Mouse (Mus musculus): ENCODE results near the gene Rnf41. TPM values are rescaled to one million over a fixed set of nuclear protein-coding genes. Genes with fewer than 3 reads are reported as not detected.

Gene Rnf41
- polyA plus RNA-seq, 1 experiment = 37.4 TPM

- no peaks in the 10 kb centered on the region for H3K4me1 ChIP-seq (ENCODE audit: control insufficient read depth, insufficient read depth, low read length)
- H3K27me3 ChIP-seq (ENCODE audit: control insufficient read depth, insufficient read depth, low read length, poor library complexity, severe bottlenecking) = no peaks in the 10 kb centered on the region
- no peak overlapping the region for H3K27ac ChIP-seq (ENCODE audit: insufficient read depth, low read length)
- H3K4me3 ChIP-seq (ENCODE audit: low read depth, low read length) = no peak overlapping the region
- TF ChIP-seq POLR2A (IDR thresholded peaks at IDR 0.05; ENCODE audit: insufficient read depth, low read length) (no peak), CTCF (IDR thresholded peaks at IDR 0.05; ENCODE audit: low read depth, low read length) (no peak), EP300 (IDR thresholded peaks at IDR 0.05; ENCODE audit: insufficient read depth, low read depth, low read length) (no peak)
- H3K36me3 ChIP-seq (ENCODE audit: control insufficient read depth, insufficient read depth, low read length, poor library complexity, severe bottlenecking) = peaks cover 22% of the 10 kb centered on the region
- H3K9ac ChIP-seq (ENCODE audit: low read depth, poor library complexity, severe bottlenecking) = no peak overlapping the region
- H3K9me3 ChIP-seq (replicated peaks; ENCODE audit: control insufficient read depth, insufficient read depth, low read length, poor library complexity, severe bottlenecking) = no peaks in the 10 kb centered on the region
Observed at GRCm38 (mm10) chr10:128422426-128422825, 11.0 kb downstream of the Rnf41 start.

GRCm38 (mm10) chr10:128424604-128425003 lies 13.1 kb downstream of the Rnf41 start:
- no peaks in the 10 kb centered on the region for H3K4me1 ChIP-seq (ENCODE audit: control insufficient read depth, insufficient read depth, low read length)
- no peak overlapping the region for H3K4me3 ChIP-seq (ENCODE audit: low read depth, low read length)
- peaks cover 23% of the 10 kb centered on the region for H3K36me3 ChIP-seq (ENCODE audit: control insufficient read depth, insufficient read depth, low read length, poor library complexity, severe bottlenecking)
- no peak overlapping the region for H3K9ac ChIP-seq (ENCODE audit: low read depth, poor library complexity, severe bottlenecking)
- no peaks in the 10 kb centered on the region for H3K9me3 ChIP-seq (replicated peaks; ENCODE audit: control insufficient read depth, insufficient read depth, low read length, poor library complexity, severe bottlenecking)
- TF ChIP-seq CTCF (IDR thresholded peaks at IDR 0.05; ENCODE audit: low read depth, low read length) (no peak), EP300 (IDR thresholded peaks at IDR 0.05; ENCODE audit: insufficient read depth, low read depth, low read length) (no peak), POLR2A (IDR thresholded peaks at IDR 0.05; ENCODE audit: insufficient read depth, low read length) (no peak)
- no peaks in the 10 kb centered on the region for H3K27me3 ChIP-seq (ENCODE audit: control insufficient read depth, insufficient read depth, low read length, poor library complexity, severe bottlenecking)
- H3K27ac ChIP-seq (ENCODE audit: insufficient read depth, low read length) = no peak overlapping the region

- no peak overlapping the region for H3K9ac ChIP-seq (ENCODE audit: low read depth, poor library complexity, severe bottlenecking)
- H3K36me3 ChIP-seq (ENCODE audit: control insufficient read depth, insufficient read depth, low read length, poor library complexity, severe bottlenecking) = peaks cover 26% of the 10 kb centered on the region
- no peaks in the 10 kb centered on the region for H3K4me1 ChIP-seq (ENCODE audit: control insufficient read depth, insufficient read depth, low read length)
- TF ChIP-seq CTCF (IDR thresholded peaks at IDR 0.05; ENCODE audit: low read depth, low read length) = no peak
- TF ChIP-seq POLR2A (IDR thresholded peaks at IDR 0.05; ENCODE audit: insufficient read depth, low read length) = no peak
- no peak for TF ChIP-seq EP300 (IDR thresholded peaks at IDR 0.05; ENCODE audit: insufficient read depth, low read depth, low read length)
- no peaks in the 10 kb centered on the region for H3K9me3 ChIP-seq (replicated peaks; ENCODE audit: control insufficient read depth, insufficient read depth, low read length, poor library complexity, severe bottlenecking)
- H3K27me3 ChIP-seq (ENCODE audit: control insufficient read depth, insufficient read depth, low read length, poor library complexity, severe bottlenecking) = no peaks in the 10 kb centered on the region
- H3K27ac ChIP-seq (ENCODE audit: insufficient read depth, low read length) = no peak overlapping the region
- no peak overlapping the region for H3K4me3 ChIP-seq (ENCODE audit: low read depth, low read length)
Observed at GRCm38 (mm10) chr10:128425260-128425659, 13.8 kb downstream of the Rnf41 start.

GRCm38 (mm10) chr10:128429052-128429451 lies 17.6 kb downstream of the Rnf41 start:
- peaks cover 17% of the 10 kb centered on the region for H3K36me3 ChIP-seq (ENCODE audit: control insufficient read depth, insufficient read depth, low read length, poor library complexity, severe bottlenecking)
- no peak overlapping the region for H3K27ac ChIP-seq (ENCODE audit: insufficient read depth, low read length)
- H3K9me3 ChIP-seq (replicated peaks; ENCODE audit: control insufficient read depth, insufficient read depth, low read length, poor library complexity, severe bottlenecking) = no peaks in the 10 kb centered on the region

GRCm38 (mm10) chr10:128429454-128429853 lies 18.0 kb downstream of the Rnf41 start:
- H3K9me3 ChIP-seq (replicated peaks; ENCODE audit: control insufficient read depth, insufficient read depth, low read length, poor library complexity, severe bottlenecking) = no peaks in the 10 kb centered on the region
- no peak overlapping the region for H3K4me3 ChIP-seq (ENCODE audit: low read depth, low read length)
- no peak overlapping the region for H3K9ac ChIP-seq (ENCODE audit: low read depth, poor library complexity, severe bottlenecking)
- H3K27ac ChIP-seq (ENCODE audit: insufficient read depth, low read length) = no peak overlapping the region
- TF ChIP-seq CTCF (IDR thresholded peaks at IDR 0.05; ENCODE audit: low read depth, low read length) = no peak
- TF ChIP-seq EP300 (IDR thresholded peaks at IDR 0.05; ENCODE audit: insufficient read depth, low read depth, low read length) = no peak
- TF ChIP-seq POLR2A (IDR thresholded peaks at IDR 0.05; ENCODE audit: insufficient read depth, low read length) = no peak
- no peaks in the 10 kb centered on the region for H3K4me1 ChIP-seq (ENCODE audit: control insufficient read depth, insufficient read depth, low read length)
- no peaks in the 10 kb centered on the region for H3K27me3 ChIP-seq (ENCODE audit: control insufficient read depth, insufficient read depth, low read length, poor library complexity, severe bottlenecking)
- H3K36me3 ChIP-seq (ENCODE audit: control insufficient read depth, insufficient read depth, low read length, poor library complexity, severe bottlenecking) = peaks cover 17% of the 10 kb centered on the region

More at GRCm38 (mm10) chr10:128429052-128429451, 17.6 kb downstream of the Rnf41 start:
- no peak for TF ChIP-seq POLR2A (IDR thresholded peaks at IDR 0.05; ENCODE audit: insufficient read depth, low read length)
- TF ChIP-seq CTCF (IDR thresholded peaks at IDR 0.05; ENCODE audit: low read depth, low read length) = no peak
- no peak for TF ChIP-seq EP300 (IDR thresholded peaks at IDR 0.05; ENCODE audit: insufficient read depth, low read depth, low read length)
- Histone ChIP-seq H3K4me1 (ENCODE audit: control insufficient read depth, insufficient read depth, low read length) (no peaks in the 10 kb centered on the region), H3K9ac (ENCODE audit: low read depth, poor library complexity, severe bottlenecking) (no peak overlapping the region), H3K27me3 (ENCODE audit: control insufficient read depth, insufficient read depth, low read length, poor library complexity, severe bottlenecking) (no peaks in the 10 kb centered on the region), H3K4me3 (ENCODE audit: low read depth, low read length) (no peak overlapping the region)

- no peaks in the 10 kb centered on the region for H3K27me3 ChIP-seq (ENCODE audit: control insufficient read depth, insufficient read depth, low read length, poor library complexity, severe bottlenecking)
- H3K9me3 ChIP-seq (replicated peaks; ENCODE audit: control insufficient read depth, insufficient read depth, low read length, poor library complexity, severe bottlenecking) = no peaks in the 10 kb centered on the region
- H3K27ac ChIP-seq (ENCODE audit: insufficient read depth, low read length) = no peak overlapping the region
- peaks cover 32% of the 10 kb centered on the region for H3K36me3 ChIP-seq (ENCODE audit: control insufficient read depth, insufficient read depth, low read length, poor library complexity, severe bottlenecking)
- TF ChIP-seq EP300 (IDR thresholded peaks at IDR 0.05; ENCODE audit: insufficient read depth, low read depth, low read length) (no peak), POLR2A (IDR thresholded peaks at IDR 0.05; ENCODE audit: insufficient read depth, low read length) (no peak), CTCF (IDR thresholded peaks at IDR 0.05; ENCODE audit: low read depth, low read length) (no peak)
- no peak overlapping the region for H3K9ac ChIP-seq (ENCODE audit: low read depth, poor library complexity, severe bottlenecking)
- H3K4me1 ChIP-seq (ENCODE audit: control insufficient read depth, insufficient read depth, low read length) = no peaks in the 10 kb centered on the region
- no peak overlapping the region for H3K4me3 ChIP-seq (ENCODE audit: low read depth, low read length)
Observed at GRCm38 (mm10) chr10:128433417-128433816, 22.0 kb downstream of the Rnf41 start.

Data from ES-Bruce4 (cell line).